Mouse (Mus musculus) stomach, postnatal 0 days (tissue): Measurements from ENCODE around the gene Hoxc6. TPM values are rescaled to one million over a fixed set of nuclear protein-coding genes. Genes with fewer than 3 reads are reported as not detected.

Experiments
- ATAC-seq: fragments of 200-750 bp; cut with Nextera tagmentation; 2 replicates; pipeline ENCODE4 v1.8.0; 2017; ENCODE audit not compliant: low FRiP score, low TSS enrichment
- DNase-seq: peaks from one replicate; pipeline ENCODE4 v3.0.0-alpha.2; 2016; ENCODE audit warnings: low spot score
- H3K27ac ChIP-seq: fragments of 300-500 bp; sonication (generic); replicated peaks from 2 replicates; pipeline ENCODE4 v1.5.1; 2014; ENCODE audit warnings: mild to moderate bottlenecking, control low read depth
- H3K27me3 ChIP-seq: fragments of 300-500 bp; sonication (generic); 2 replicates; pipeline ENCODE4 v1.6.1; 2014; ENCODE audit warnings: low read length; ENCODE audit not compliant: control insufficient read depth, insufficient read depth
- H3K36me3 ChIP-seq: fragments of 300-500 bp; sonication (generic); 2 replicates; pipeline ENCODE4 v1.6.1; 2014; ENCODE audit warnings: low read length, mixed read lengths; ENCODE audit not compliant: control insufficient read depth, insufficient read depth
- H3K4me1 ChIP-seq: fragments of 300-500 bp; sonication (generic); replicated peaks from 2 replicates; pipeline ENCODE4 v1.6.1; 2014; ENCODE audit warnings: antibody characterized with exemption; ENCODE audit not compliant: control insufficient read depth, insufficient read depth
- H3K4me2 ChIP-seq: fragments of 300-500 bp; sonication (generic); replicated peaks from 2 replicates; pipeline ENCODE4 v1.6.1; 2014; ENCODE audit warnings: low read depth, mild to moderate bottlenecking, control low read depth, moderate library complexity
- H3K4me3 ChIP-seq: fragments of 300-500 bp; sonication (generic); 2 replicates; pipeline ENCODE4 v1.5.1; 2014; ENCODE audit warnings: low read depth, low read length, control low read depth
- H3K9ac ChIP-seq: fragments of 300-500 bp; sonication (generic); 2 replicates; pipeline ENCODE4 v1.6.1; 2014; ENCODE audit warnings: mild to moderate bottlenecking, low read length, control low read depth, mixed read lengths
- H3K9me3 ChIP-seq: fragments of 300-500 bp; sonication (generic); 2 replicates; pipeline ENCODE4 v1.6.1; 2016; ENCODE audit warnings: low read length; ENCODE audit not compliant: control insufficient read depth
- CTCF ChIP-seq: IDR thresholded peaks from 2 replicates; pipeline ENCODE4 v1.5.1; 2016; ENCODE audit warnings: antibody characterized with exemption, low read depth, mild to moderate bottlenecking, moderate library complexity
- EP300 ChIP-seq: optimal IDR thresholded peaks from 2 replicates; pipeline ENCODE3; 2016; ENCODE audit warnings: antibody characterized with exemption
- WGBS: fragments of 180-500 bp; shearing (Covaris S2); extraction: QIAGEN DNeasy Blood & Tissue Kit; methylation state at CpG from one replicate; pipeline ENCODE4 v1.1.7; 2014; 5-methylcytosine and 5-hydroxymethylcytosine counted together
- polyA plus RNA-seq: library from polyadenylated mRNA; unstranded; fragments of >200 nt; fragmentation: Nextera tagmentation; extraction: Ambion mirVana; gene quantifications from 2 replicates; pipeline ENCODE4 v1.2.1, GENCODE M21; 2015

The Hoxc6 gene
- polyA plus RNA-seq, 1 experiment from 2014 or later, result 4.9 TPM

- ATAC-seq, result no peak
Measured at GRCm38 (mm10) chr15:102984521-102984920, 13.5 kb upstream of the Hoxc6 start.

DNA sequence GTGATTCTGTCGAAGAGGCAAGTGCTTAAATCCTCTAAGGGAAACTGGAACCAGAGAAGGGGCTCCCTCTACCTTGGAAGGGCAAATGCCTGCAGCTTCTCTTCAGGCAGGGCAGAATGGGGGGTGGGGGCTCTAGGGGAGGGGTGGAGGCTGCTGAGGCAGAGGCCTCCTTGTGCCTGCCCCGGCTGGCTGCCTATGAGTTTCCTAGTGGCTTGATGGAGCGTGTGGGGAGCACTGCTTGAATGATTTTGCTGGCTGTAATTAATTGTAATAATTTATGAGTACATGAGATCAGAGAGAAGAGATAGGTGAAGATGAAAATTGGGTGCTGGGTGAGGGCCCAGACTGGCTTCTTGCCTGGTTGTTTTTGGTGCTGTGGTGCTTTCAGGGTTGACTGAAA, 13.1 kb upstream of the Hoxc6 start:
- no peak overlapping the region for H3K4me2 ChIP-seq
- no peaks in the 10 kb centered on the region for H3K36me3 ChIP-seq
- H3K9ac ChIP-seq, result no peak overlapping the region
- no peak overlapping the region for H3K27ac ChIP-seq
- H3K4me1 ChIP-seq, result no peaks in the 10 kb centered on the region
- no peak for ATAC-seq
- peaks cover 43% of the 10 kb centered on the region; the same call in 1 of the 2 replicates for H3K27me3 ChIP-seq
- H3K4me3 ChIP-seq, result no peak overlapping the region
- no peaks in the 10 kb centered on the region for H3K9me3 ChIP-seq
- WGBS, result 22% methylated on average over 3 of the region's 3 CpGs
- DNase-seq, result no peak
- no peak for TF ChIP-seq CTCF
- no peak for TF ChIP-seq EP300

More at GRCm38 (mm10) chr15:102984521-102984920, 13.5 kb upstream of the Hoxc6 start:
- Histone ChIP-seq H3K27me3 (peaks cover 39% of the 10 kb centered on the region; the same call in 1 of the 2 replicates), H3K36me3 (no peaks in the 10 kb centered on the region), H3K27ac (no peak overlapping the region), H3K9me3 (no peaks in the 10 kb centered on the region), H3K4me3 (no peak overlapping the region), H3K4me1 (no peaks in the 10 kb centered on the region), H3K9ac (no peak overlapping the region), H3K4me2 (no peak overlapping the region)
- no peak for TF ChIP-seq EP300
- no peak for TF ChIP-seq CTCF
- no peak for DNase-seq
- WGBS, result 11% methylated on average over 10 of the region's 10 CpGs

DNA sequence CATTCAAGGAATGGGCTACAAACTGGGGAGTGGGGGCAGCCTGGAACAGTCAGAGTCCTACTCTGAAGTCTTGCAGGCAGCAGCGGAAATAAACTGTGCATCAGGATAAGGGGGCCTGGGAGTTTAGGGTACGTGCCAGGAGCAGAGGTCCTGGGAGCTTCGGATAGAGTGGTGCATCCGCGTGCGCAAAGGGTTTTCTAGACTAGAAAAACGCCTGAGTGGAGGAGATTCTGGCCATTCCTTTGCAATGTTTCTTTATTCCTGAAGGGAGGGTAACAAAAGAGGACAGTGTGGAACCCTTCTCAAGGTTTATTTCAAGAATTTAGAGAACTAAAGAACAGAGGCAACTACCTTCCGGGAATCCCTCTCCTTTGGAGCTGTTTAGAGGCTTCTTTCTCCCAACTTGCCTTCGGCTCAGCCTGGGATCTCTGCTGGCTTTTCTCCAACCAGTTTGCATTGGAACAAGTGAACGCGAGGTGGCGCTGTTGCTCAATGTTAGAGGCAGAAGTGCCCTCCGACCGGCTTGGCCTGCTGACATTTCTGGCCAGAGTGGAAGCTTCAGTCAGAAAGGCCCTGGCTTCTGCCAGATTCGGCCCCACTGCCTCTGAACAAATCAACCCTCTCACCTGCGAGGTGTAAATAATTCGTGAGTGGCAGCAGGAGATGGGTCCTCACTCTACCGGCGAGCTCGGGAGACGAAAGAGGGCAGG, 10.8 kb upstream of the Hoxc6 start:
- peak; percentile 92 for DNase-seq
- peak; percentile 63 for ATAC-seq
- no peaks in the 10 kb centered on the region for H3K4me1 ChIP-seq
- no peaks in the 10 kb centered on the region for H3K36me3 ChIP-seq
- WGBS, result 6% methylated on average over 21 of the region's 21 CpGs
- no peak overlapping the region for H3K4me2 ChIP-seq
- TF ChIP-seq EP300 (no peak), CTCF (peak; percentile 94)
- peaks cover 32% of the 10 kb centered on the region for H3K27me3 ChIP-seq
- no peak overlapping the region for H3K4me3 ChIP-seq
- H3K9ac ChIP-seq, result no peak overlapping the region
- H3K27ac ChIP-seq, result no peak overlapping the region
- H3K9me3 ChIP-seq, result no peaks in the 10 kb centered on the region

DNA sequence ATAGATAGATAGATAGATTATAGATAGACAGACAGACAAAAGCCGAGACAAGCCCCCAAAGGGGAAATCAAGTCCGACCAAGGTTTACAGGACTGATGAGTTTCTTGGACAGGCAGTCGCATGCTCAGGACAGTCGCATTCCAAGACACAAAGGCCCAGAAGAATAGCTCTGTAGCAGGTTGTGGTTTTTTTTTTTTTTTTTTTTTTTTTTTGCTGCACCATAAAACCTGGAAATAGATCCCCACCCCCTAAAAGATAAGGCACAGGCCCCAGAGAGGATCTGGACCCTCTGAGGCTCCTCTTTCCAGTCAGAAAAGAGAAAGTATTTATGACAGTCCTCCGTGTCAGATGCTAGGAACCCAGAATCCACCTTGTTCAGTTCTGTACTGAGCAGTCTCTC, 10.0 kb upstream of the Hoxc6 start:
- Histone ChIP-seq H3K36me3 (no peaks in the 10 kb centered on the region), H3K27me3 (peaks cover 29% of the 10 kb centered on the region), H3K9me3 (no peaks in the 10 kb centered on the region), H3K4me2 (no peak overlapping the region), H3K4me1 (no peaks in the 10 kb centered on the region), H3K27ac (no peak overlapping the region), H3K4me3 (no peak overlapping the region), H3K9ac (no peak overlapping the region)
- ATAC-seq (no peak), DNase-seq (no peak)
- 49% methylated on average over 5 of the region's 5 CpGs for WGBS
- no peak for TF ChIP-seq CTCF
- TF ChIP-seq EP300, result no peak

DNA sequence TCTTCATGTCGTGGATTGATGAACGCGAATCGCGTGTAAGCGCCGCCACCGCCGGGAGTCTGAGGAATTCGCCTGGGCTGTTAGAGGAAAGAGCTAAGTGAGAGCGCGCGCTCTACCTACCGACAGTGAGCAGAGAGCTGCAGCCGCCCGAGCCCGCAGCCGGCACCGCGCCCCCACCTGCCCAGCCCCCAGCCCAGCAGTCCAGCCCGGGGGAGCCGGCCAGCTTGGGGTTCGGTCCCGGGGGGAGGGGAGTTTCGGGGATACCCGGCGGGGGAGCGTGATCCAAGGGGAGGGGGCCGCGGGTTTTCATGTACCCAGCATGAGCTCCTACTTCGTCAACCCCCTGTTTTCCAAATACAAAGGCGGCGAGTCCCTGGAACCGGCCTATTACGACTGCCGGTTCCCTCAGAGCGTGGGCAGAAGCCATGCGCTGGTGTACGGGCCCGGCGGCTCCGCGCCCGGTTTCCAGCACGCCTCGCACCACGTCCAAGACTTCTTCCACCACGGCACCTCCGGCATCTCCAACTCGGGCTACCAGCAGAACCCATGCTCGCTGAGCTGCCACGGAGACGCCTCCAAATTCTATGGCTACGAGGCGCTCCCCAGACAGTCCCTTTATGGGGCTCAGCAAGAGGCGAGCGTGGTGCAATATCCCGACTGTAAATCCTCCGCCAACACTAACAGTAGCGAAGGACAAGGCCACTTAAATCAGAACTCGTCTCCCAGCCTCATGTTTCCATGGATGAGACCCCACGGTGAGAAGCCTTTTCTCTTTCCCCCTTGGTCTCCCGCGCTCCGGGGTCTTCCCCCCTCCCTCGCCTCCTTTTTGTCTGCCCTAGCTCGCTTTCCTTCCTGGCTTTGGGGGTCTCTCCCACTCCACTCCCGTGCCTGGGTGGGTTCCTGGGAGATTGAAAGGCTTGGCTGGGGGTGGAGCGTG, 7.3 kb upstream of the Hoxc6 start, which contains the start of gene Hoxc8:
Gene Hoxc8 (plus strand): TSS at position 147 of the 937 bp plus-strand sequence.
- no peaks in the 10 kb centered on the region for H3K36me3 ChIP-seq
- H3K27ac ChIP-seq, result 0 out of 2 replicates have a peak within 1 kb of the TSS, but pooled peaks have one; percentile 8
- no peaks in the 10 kb centered on the region for H3K4me1 ChIP-seq
- no peak; the same call in 1 of the 2 replicates for ATAC-seq
- H3K4me2 ChIP-seq, result peak within 1 kb of the TSS; percentile 46
- peak within 1 kb of the TSS; percentile 58 for H3K9ac ChIP-seq
- H3K9me3 ChIP-seq, result no peaks in the 10 kb centered on the region
- TF ChIP-seq EP300 (no peak), CTCF (no peak)
- H3K27me3 ChIP-seq, result peaks cover 27% of the 10 kb centered on the region
- DNase-seq, result no peak
- peak within 1 kb of the TSS; percentile 41 for H3K4me3 ChIP-seq
- 2% methylated on average over 67 of the region's 69 CpGs for WGBS
